Mouse (Mus musculus) bone marrow macrophage, adult 2 months (primary cell): Measurements from ENCODE around the gene Jpt2.

Experiments used
- CTCF ChIP-seq: IDR thresholded peaks from 2 replicates; pipeline ENCODE4 v1.5.1; 2012; ENCODE audit warnings: low read depth, mild to moderate bottlenecking, low read length, moderate library complexity
- POLR2A ChIP-seq: IDR thresholded peaks from 2 replicates; pipeline ENCODE4 v1.6.1; 2012; ENCODE audit warnings: mild to moderate bottlenecking, low read depth, low read length, borderline replicate concordance

- TF ChIP-seq POLR2A (no peak), CTCF (no peak)
Measured at GRCm38 (mm10) chr17:24892785-24893184, 67.7 kb downstream of the Jpt2 start.
